Mouse (Mus musculus): ENCODE measurements around the gene Smg9. TPM values are rescaled to one million over a fixed set of nuclear protein-coding genes. Genes with fewer than 3 reads are reported as not detected.
A peak's percentile ranks its signal among the peaks of the same experiment; 100 is the strongest.

Gene Smg9
- polyA plus RNA-seq, 1 experiment from 2014 or later: 32.7 TPM

DNA sequence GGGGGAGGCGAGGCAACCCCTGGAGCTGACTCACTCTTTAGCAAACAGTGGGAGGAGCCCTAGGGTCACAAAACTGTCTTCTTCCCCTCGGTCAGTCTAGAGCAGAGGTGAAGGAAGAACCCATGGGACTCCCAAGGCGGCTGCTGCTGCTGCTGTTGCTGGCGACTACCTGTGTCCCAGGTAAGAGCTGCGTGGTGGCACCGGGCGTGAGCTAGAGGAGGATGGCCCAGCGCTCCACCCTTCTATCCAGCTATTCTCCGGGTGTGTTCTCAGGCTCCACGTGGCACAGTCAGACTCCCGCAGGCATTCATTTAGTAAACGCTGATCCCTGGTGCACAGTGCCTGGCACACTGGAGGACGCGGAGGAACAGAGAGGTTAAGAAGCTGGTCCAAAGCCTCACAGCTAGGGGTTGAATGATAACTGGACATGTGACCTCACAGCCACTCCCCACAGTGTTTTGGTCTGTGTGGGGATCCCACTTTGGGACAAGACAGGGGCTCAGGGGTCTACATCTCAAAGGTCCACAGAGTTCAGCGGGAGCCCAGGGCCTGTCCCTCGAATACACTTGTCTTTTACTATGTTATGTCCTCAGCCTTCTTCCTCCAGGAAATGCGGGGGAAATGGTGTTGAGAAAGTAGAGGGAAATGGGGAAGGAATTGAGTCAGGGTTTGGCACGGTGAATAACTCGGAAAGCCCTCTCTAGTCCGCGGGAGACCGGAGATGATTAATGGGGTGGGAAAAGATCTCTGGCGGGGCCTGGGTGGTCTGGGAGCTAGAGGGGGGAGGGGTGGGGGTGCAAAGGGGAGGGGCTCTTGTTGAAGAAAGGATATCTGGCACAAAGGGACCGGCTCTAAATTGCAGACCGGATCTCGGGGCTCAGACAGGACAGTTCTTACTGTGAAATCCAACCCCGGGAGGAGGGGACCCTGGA, 63.2 kb downstream of the Smg9 start, which contains the start of gene Plaur:
Gene Plaur (plus strand): TSS at position 97 of the 932 bp plus-strand sequence.
- Histone ChIP-seq H3K4me3 (peak within 1 kb of the TSS; percentile 34), H3K27ac (peak within 1 kb of the TSS; percentile 51; the same call in 1 of the 2 replicates), H3K27me3 (ENCODE audit: insufficient read depth, poor library complexity, severe bottlenecking) (peaks cover 11% of the 10 kb centered on the region; the same call in 1 of the 2 replicates), H3K4me1 (replicated peaks) (peaks cover 13% of the 10 kb centered on the region), H3K9me3 (no peaks in the 10 kb centered on the region), H3K36me3 (no peaks in the 10 kb centered on the region)
- peak; percentile 44 for DNase-seq (ENCODE audit: low spot score)
- 10% methylated on average over 27 of the region's 27 CpGs for WGBS

- Histone ChIP-seq H3K4me1 (replicated peaks) (peaks cover 13% of the 10 kb centered on the region), H3K27me3 (ENCODE audit: insufficient read depth, poor library complexity, severe bottlenecking) (peaks cover 11% of the 10 kb centered on the region; the same call in 1 of the 2 replicates), H3K36me3 (no peaks in the 10 kb centered on the region), H3K9me3 (peaks cover 12% of the 10 kb centered on the region; the same call in 1 of the 2 replicates), H3K27ac (no peak overlapping the region), H3K4me3 (no peak overlapping the region)
- DNase-seq (ENCODE audit: low spot score): no peak
- WGBS: 91% methylated on average over 6 of the region's 6 CpGs
These were observed 67.4 kb downstream of the Smg9 start for GRCm38 (mm10) chr7:24466835-24467234.

DNA sequence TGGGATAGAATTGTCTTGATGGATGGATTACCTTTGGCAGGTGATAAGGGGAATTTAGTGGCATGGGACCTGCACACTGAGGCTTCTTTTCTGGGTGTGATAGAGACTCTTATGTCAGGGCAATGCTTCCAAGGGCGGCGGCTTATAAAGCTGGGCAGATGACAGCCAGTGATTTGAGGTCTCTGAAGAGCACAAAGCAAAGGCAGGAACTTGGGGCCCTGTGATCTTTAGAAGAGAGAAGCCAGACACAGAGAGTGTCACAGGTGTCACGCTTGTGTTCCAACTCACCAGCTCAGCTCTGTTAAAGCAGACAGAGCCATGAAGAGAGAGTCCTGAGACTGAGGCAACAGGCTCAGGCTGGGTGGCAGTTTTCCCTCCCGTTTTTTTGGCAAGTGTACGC, 68.5 kb downstream of the Smg9 start:
- DNase-seq (ENCODE audit: low spot score): no peak
- Histone ChIP-seq H3K27ac (no peak overlapping the region), H3K4me3 (no peak overlapping the region), H3K36me3 (no peaks in the 10 kb centered on the region), H3K4me1 (replicated peaks) (peaks cover 5% of the 10 kb centered on the region), H3K27me3 (ENCODE audit: insufficient read depth, poor library complexity, severe bottlenecking) (peaks cover 5% of the 10 kb centered on the region; the same call in 1 of the 2 replicates), H3K9me3 (peaks cover 12% of the 10 kb centered on the region; the same call in 1 of the 2 replicates)
- 88% methylated on average over 5 of the region's 5 CpGs for WGBS

DNA sequence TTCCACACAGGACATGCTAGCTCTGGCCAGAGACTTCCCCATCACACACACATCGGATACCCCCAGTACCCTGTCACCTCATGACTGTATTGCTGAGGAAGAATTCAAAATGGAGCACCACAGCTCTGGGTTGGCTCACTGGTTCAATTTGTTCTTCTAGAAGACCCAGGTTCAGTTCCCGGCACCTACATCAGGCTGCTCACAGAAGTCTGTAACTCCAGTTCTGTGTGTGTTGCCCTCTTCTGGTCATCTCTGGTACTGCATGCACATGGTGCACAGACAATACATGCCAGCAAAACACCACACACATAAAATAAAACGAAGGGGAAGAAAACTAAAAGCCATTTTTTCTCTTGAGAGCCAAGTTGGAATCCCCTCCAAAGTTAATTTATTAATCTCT, 69.7 kb downstream of the Smg9 start:
- Histone ChIP-seq H3K36me3 (no peaks in the 10 kb centered on the region), H3K4me3 (no peak overlapping the region), H3K4me1 (replicated peaks) (no peaks in the 10 kb centered on the region), H3K27me3 (ENCODE audit: insufficient read depth, poor library complexity, severe bottlenecking) (no peaks in the 10 kb centered on the region), H3K9me3 (peaks cover 12% of the 10 kb centered on the region; the same call in 1 of the 2 replicates), H3K27ac (no peak overlapping the region)
- 89% methylated on average over 3 of the region's 3 CpGs for WGBS
- no peak for DNase-seq (ENCODE audit: low spot score)

DNA sequence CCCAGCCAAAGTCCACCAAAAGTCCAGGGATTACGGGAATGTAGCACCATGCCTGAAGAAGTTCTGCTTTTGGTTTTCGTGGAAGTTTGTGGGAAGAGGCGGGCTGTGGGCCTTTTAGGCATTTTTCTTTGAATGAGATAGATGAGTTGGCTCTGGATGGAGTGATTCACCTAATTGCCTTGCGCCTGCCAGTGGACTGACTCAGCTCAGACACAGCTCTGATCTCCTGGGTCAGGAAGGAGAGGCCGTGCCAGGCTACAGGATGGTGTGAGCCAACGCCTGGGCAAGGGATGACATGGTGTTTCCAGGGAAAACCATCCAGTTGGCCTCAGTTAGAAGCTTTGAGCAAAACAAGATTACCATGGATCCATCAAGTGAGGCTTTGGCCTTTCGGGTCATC, 70.9 kb downstream of the Smg9 start:
- H3K36me3 ChIP-seq: no peaks in the 10 kb centered on the region
- WGBS: 95% methylated on average over 7 of the region's 7 CpGs

More for the DNA sequence above, 70.9 kb downstream of the Smg9 start:
- Histone ChIP-seq H3K4me1 (replicated peaks) (peaks cover 4% of the 10 kb centered on the region), H3K4me3 (no peak overlapping the region), H3K27me3 (ENCODE audit: insufficient read depth, poor library complexity, severe bottlenecking) (no peaks in the 10 kb centered on the region), H3K27ac (no peak overlapping the region), H3K9me3 (peaks cover 12% of the 10 kb centered on the region; the same call in 1 of the 2 replicates)
- DNase-seq (ENCODE audit: low spot score): no peak

Other genes with a start within 250 kb of the Smg9 start
- 3.9 and 5.1 TPM in 2 replicates for gene Zfp114, start 224.6 kb upstream of the Smg9 start, polyA plus RNA-seq (2016; fragmentation: Nextera tagmentation; extraction: Ambion mirVana)
- 9.2 and 10.5 TPM in 2 replicates for gene Zfp111, start 188.2 kb upstream of the Smg9 start, polyA plus RNA-seq (2016; fragmentation: Nextera tagmentation; extraction: Ambion mirVana)
- gene Zfp109, start 162.1 kb upstream of the Smg9 start, polyA plus RNA-seq (2016; fragmentation: Nextera tagmentation; extraction: Ambion mirVana): 4.9 and 5.8 TPM in 2 replicates
- 2.3 and 2.6 TPM in 2 replicates for gene Zfp108, start 144.8 kb upstream of the Smg9 start, polyA plus RNA-seq (2016; fragmentation: Nextera tagmentation; extraction: Ambion mirVana)
- gene Zfp93, start 129.2 kb upstream of the Smg9 start, polyA plus RNA-seq (2016; fragmentation: Nextera tagmentation; extraction: Ambion mirVana): 6.0 TPM in 2 replicates
- gene Zfp61, start 98.4 kb upstream of the Smg9 start, polyA plus RNA-seq (2016; fragmentation: Nextera tagmentation; extraction: Ambion mirVana): 35.4 and 40.3 TPM in 2 replicates
- gene Zfp94, start 83.0 kb upstream of the Smg9 start, polyA plus RNA-seq (2016; fragmentation: Nextera tagmentation; extraction: Ambion mirVana): 10.8 and 13.2 TPM in 2 replicates
- gene Tescl, start 65.7 kb upstream of the Smg9 start, polyA plus RNA-seq (2016; fragmentation: Nextera tagmentation; extraction: Ambion mirVana): 0.25 TPM in 1 of 2 replicates, not detected in the other
- gene Lypd5, start 50.4 kb upstream of the Smg9 start, polyA plus RNA-seq (2016; fragmentation: Nextera tagmentation; extraction: Ambion mirVana): not detected in 2 replicates
- 3.9 and 4.2 TPM in 2 replicates for gene Kcnn4, start 29.4 kb upstream of the Smg9 start, polyA plus RNA-seq (2016; fragmentation: Nextera tagmentation; extraction: Ambion mirVana)
- gene Irgc1, start 52.7 kb downstream of the Smg9 start, polyA plus RNA-seq (2016; fragmentation: Nextera tagmentation; extraction: Ambion mirVana): not detected in 2 replicates
- gene Plaur, start 62.9 kb downstream of the Smg9 start, polyA plus RNA-seq (2016; fragmentation: Nextera tagmentation; extraction: Ambion mirVana): 0.77 and 1.9 TPM in 2 replicates
- 12.1 and 38.6 TPM in 2 replicates for gene Cadm4, start 82.4 kb downstream of the Smg9 start, polyA plus RNA-seq (2016; fragmentation: Nextera tagmentation; extraction: Ambion mirVana)
- gene Zfp428, start 107.4 kb downstream of the Smg9 start, polyA plus RNA-seq (2016; fragmentation: Nextera tagmentation; extraction: Ambion mirVana): 109 and 150 TPM in 2 replicates
- gene AC161166.1, start 112.8 kb downstream of the Smg9 start, polyA plus RNA-seq (2016; fragmentation: Nextera tagmentation; extraction: Ambion mirVana): 1.1 TPM in 2 replicates
- 10.7 and 14.9 TPM in 2 replicates for gene Irgq, start 131.1 kb downstream of the Smg9 start, polyA plus RNA-seq (2016; fragmentation: Nextera tagmentation; extraction: Ambion mirVana)
- gene Pinlyp, start 146.5 kb downstream of the Smg9 start, polyA plus RNA-seq (2016; fragmentation: Nextera tagmentation; extraction: Ambion mirVana): 0.26 TPM in 1 of 2 replicates, not detected in the other
- gene Xrcc1, start 146.7 kb downstream of the Smg9 start, polyA plus RNA-seq (2016; fragmentation: Nextera tagmentation; extraction: Ambion mirVana): 132 and 160 TPM in 2 replicates
- 22.2 and 23.2 TPM in 2 replicates for gene Ethe1, start 187.9 kb downstream of the Smg9 start, polyA plus RNA-seq (2016; fragmentation: Nextera tagmentation; extraction: Ambion mirVana)
- gene Zfp575, start 188.0 kb downstream of the Smg9 start, polyA plus RNA-seq (2016; fragmentation: Nextera tagmentation; extraction: Ambion mirVana): 2.0 and 3.2 TPM in 2 replicates
- not detected in 2 replicates for gene Phldb3, start 211.1 kb downstream of the Smg9 start, polyA plus RNA-seq (2016; fragmentation: Nextera tagmentation; extraction: Ambion mirVana)
- gene Lypd3, start 236.9 kb downstream of the Smg9 start, polyA plus RNA-seq (2016; fragmentation: Nextera tagmentation; extraction: Ambion mirVana): 0.47 and 2.1 TPM in 2 replicates

Data from hindbrain, embryonic 10.5 days (tissue).